Mouse (Mus musculus) liver, embryonic 16.5 days (tissue): ENCODE results near the gene Ufsp2. TPM values are rescaled to one million over a fixed set of nuclear protein-coding genes. Genes with fewer than 3 reads are reported as not detected.

Source experiments
- ATAC-seq: fragments of 200-750 bp; cut with Nextera tagmentation; 2 replicates; pipeline ENCODE4 v1.8.0; 2017; ENCODE audit warnings: low read depth, mild to moderate bottlenecking, moderate number of reproducible peaks, moderate library complexity
- H3K27ac ChIP-seq: fragments of 300-500 bp; sonication (generic); 2 replicates; pipeline ENCODE4 v1.5.1; 2014; ENCODE audit warnings: mild to moderate bottlenecking, low read length
- H3K27me3 ChIP-seq: fragments of 300-500 bp; sonication (generic); 2 replicates; pipeline ENCODE4 v1.6.1; 2014; ENCODE audit warnings: low read depth, low read length, mixed read lengths; ENCODE audit not compliant: control insufficient read depth, insufficient read depth
- H3K36me3 ChIP-seq: fragments of 300-500 bp; sonication (generic); 2 replicates; pipeline ENCODE4 v1.6.1; 2014; ENCODE audit warnings: mild to moderate bottlenecking; ENCODE audit not compliant: control insufficient read depth, insufficient read depth
- H3K4me1 ChIP-seq: fragments of 300-500 bp; sonication (generic); 2 replicates; pipeline ENCODE4 v1.6.1; 2014; ENCODE audit warnings: low read depth, low read length, mixed read lengths; ENCODE audit not compliant: control insufficient read depth
- H3K4me2 ChIP-seq: fragments of 300-500 bp; sonication (generic); 2 replicates; pipeline ENCODE4 v1.6.1; 2014; ENCODE audit warnings: low read depth, low read length, mixed read lengths
- H3K4me3 ChIP-seq: fragments of 300-500 bp; sonication (generic); 2 replicates; pipeline ENCODE4 v1.5.1; 2014; ENCODE audit warnings: low read depth, mild to moderate bottlenecking, low read length
- H3K9ac ChIP-seq: fragments of 300-500 bp; sonication (generic); 2 replicates; pipeline ENCODE4 v1.6.1; 2014; ENCODE audit warnings: low read depth, low read length
- H3K9me3 ChIP-seq: fragments of 300-500 bp; sonication (generic); replicated peaks from 2 replicates; pipeline ENCODE4 v1.6.1; 2016; ENCODE audit warnings: low read length; ENCODE audit not compliant: control insufficient read depth
- WGBS: fragments of 180-500 bp; shearing (Covaris S2); extraction: QIAGEN DNeasy Blood & Tissue Kit; methylation state at CpG from one replicate; pipeline ENCODE4 v1.1.7; 2014; ENCODE audit not compliant: insufficient replicate concordance; 5-methylcytosine and 5-hydroxymethylcytosine counted together
- polyA plus RNA-seq: library from polyadenylated mRNA; unstranded; fragments of >200 nt; fragmentation: Nextera tagmentation; extraction: Ambion mirVana; gene quantifications from 2 replicates; pipeline ENCODE4 v1.2.1, GENCODE M21; 2015

Ufsp2 gene
- polyA plus RNA-seq, 1 experiment from 2014 or later: 33.7 TPM

GRCm38 (mm10) chr8:46005596-46005995, 30.3 kb downstream of the Ufsp2 start, which contains the start of gene Ankrd37:
Gene Ankrd37 (minus strand): TSS chr8:46005707.
- no peak within 1 kb of the TSS for H3K4me3 ChIP-seq
- H3K27me3 ChIP-seq: no peaks in the 10 kb centered on the region
- no peak within 1 kb of the TSS for H3K4me2 ChIP-seq
- H3K9me3 ChIP-seq: no peaks in the 10 kb centered on the region
- no peak for ATAC-seq
- H3K4me1 ChIP-seq: no peaks in the 10 kb centered on the region
- H3K27ac ChIP-seq: no peak within 1 kb of the TSS
- no peaks in the 10 kb centered on the region for H3K36me3 ChIP-seq
- WGBS: 37% methylated on average over 4 of the region's 4 CpGs
- no peak within 1 kb of the TSS for H3K9ac ChIP-seq

GRCm38 (mm10) chr8:46007050-46007672, 31.8 kb downstream of the Ufsp2 start:
- Histone ChIP-seq H3K27ac (no peak overlapping the region), H3K4me3 (no peak overlapping the region), H3K9me3 (no peaks in the 10 kb centered on the region), H3K36me3 (no peaks in the 10 kb centered on the region), H3K4me1 (no peaks in the 10 kb centered on the region), H3K9ac (no peak overlapping the region), H3K27me3 (no peaks in the 10 kb centered on the region), H3K4me2 (no peak overlapping the region)
- no peak for ATAC-seq
- 45% methylated on average over 3 of the region's 3 CpGs for WGBS

GRCm38 (mm10) chr8:46010306-46010705, 35.0 kb downstream of the Ufsp2 start:
- Histone ChIP-seq H3K4me1 (no peaks in the 10 kb centered on the region), H3K4me3 (no peak overlapping the region), H3K27me3 (peaks cover 2% of the 10 kb centered on the region; the same call in 1 of the 2 replicates), H3K9me3 (no peaks in the 10 kb centered on the region), H3K27ac (no peak overlapping the region), H3K9ac (no peak overlapping the region), H3K36me3 (no peaks in the 10 kb centered on the region), H3K4me2 (peak overlapping the region; percentile 42)
- 54% methylated on average over 2 of the region's 2 CpGs for WGBS
- ATAC-seq: no peak

GRCm38 (mm10) chr8:46010746-46011680, 35.7 kb downstream of the Ufsp2 start:
- Histone ChIP-seq H3K27ac (no peak overlapping the region), H3K4me2 (peak overlapping the region; percentile 42), H3K9ac (no peak overlapping the region), H3K4me1 (no peaks in the 10 kb centered on the region), H3K4me3 (no peak overlapping the region), H3K36me3 (no peaks in the 10 kb centered on the region), H3K27me3 (peaks cover 2% of the 10 kb centered on the region; the same call in 1 of the 2 replicates), H3K9me3 (no peaks in the 10 kb centered on the region)
- ATAC-seq: peak; percentile 35; the same call in 1 of the 2 replicates
- 29% methylated on average over 17 of the region's 17 CpGs for WGBS

GRCm38 (mm10) chr8:46022203-46022602, 46.9 kb downstream of the Ufsp2 start:
- Histone ChIP-seq H3K4me1 (no peaks in the 10 kb centered on the region), H3K27me3 (no peaks in the 10 kb centered on the region), H3K9me3 (no peaks in the 10 kb centered on the region), H3K27ac (no peak overlapping the region), H3K4me2 (no peak overlapping the region), H3K4me3 (no peak overlapping the region), H3K36me3 (no peaks in the 10 kb centered on the region), H3K9ac (no peak overlapping the region)
- WGBS: 70% methylated on average over 9 of the region's 9 CpGs
- ATAC-seq: no peak

- 80% methylated on average over 9 of the region's 9 CpGs for WGBS
- Histone ChIP-seq H3K4me2 (no peak overlapping the region), H3K27ac (no peak overlapping the region), H3K27me3 (no peaks in the 10 kb centered on the region), H3K4me1 (no peaks in the 10 kb centered on the region), H3K4me3 (no peak overlapping the region), H3K36me3 (no peaks in the 10 kb centered on the region), H3K9ac (no peak overlapping the region), H3K9me3 (no peaks in the 10 kb centered on the region)
- no peak for ATAC-seq
Measured at GRCm38 (mm10) chr8:46022758-46023157, 47.4 kb downstream of the Ufsp2 start.

- no peaks in the 10 kb centered on the region for H3K27me3 ChIP-seq
- H3K9ac ChIP-seq: no peak overlapping the region
- no peak overlapping the region for H3K4me3 ChIP-seq
- no peak for ATAC-seq
- 58% methylated on average over 4 of the region's 4 CpGs for WGBS
- no peaks in the 10 kb centered on the region for H3K4me1 ChIP-seq
- no peaks in the 10 kb centered on the region for H3K36me3 ChIP-seq
- H3K4me2 ChIP-seq: no peak overlapping the region
- no peaks in the 10 kb centered on the region for H3K9me3 ChIP-seq
- no peak overlapping the region for H3K27ac ChIP-seq
Measured at GRCm38 (mm10) chr8:46024392-46024791, 49.1 kb downstream of the Ufsp2 start.

- no peaks in the 10 kb centered on the region for H3K9me3 ChIP-seq
- no peaks in the 10 kb centered on the region for H3K4me1 ChIP-seq
- no peak for ATAC-seq
- no peak overlapping the region for H3K9ac ChIP-seq
- H3K4me2 ChIP-seq: no peak overlapping the region
- H3K4me3 ChIP-seq: no peak overlapping the region
- WGBS: 63% methylated on average over 11 of the region's 11 CpGs
- no peaks in the 10 kb centered on the region for H3K27me3 ChIP-seq
- H3K36me3 ChIP-seq: no peaks in the 10 kb centered on the region
- no peak overlapping the region for H3K27ac ChIP-seq
Measured at GRCm38 (mm10) chr8:46036217-46036616, 60.9 kb downstream of the Ufsp2 start.

- Histone ChIP-seq H3K9me3 (no peaks in the 10 kb centered on the region), H3K4me3 (no peak overlapping the region), H3K4me2 (no peak overlapping the region), H3K27me3 (no peaks in the 10 kb centered on the region), H3K36me3 (no peaks in the 10 kb centered on the region), H3K4me1 (no peaks in the 10 kb centered on the region), H3K27ac (no peak overlapping the region), H3K9ac (no peak overlapping the region)
- 66% methylated on average over 1 of the region's 1 CpGs for WGBS
- ATAC-seq: no peak
Measured at GRCm38 (mm10) chr8:46039666-46040065, 64.3 kb downstream of the Ufsp2 start.
